Mouse (Mus musculus) limb, embryonic 14.5 days (tissue): Measurements from ENCODE around the gene Abhd17c. TPM values are rescaled to one million over a fixed set of nuclear protein-coding genes. Genes with fewer than 3 reads are reported as not detected.

Experiments
- ATAC-seq: fragments of 200-750 bp; cut with Nextera tagmentation; 2 replicates; pipeline ENCODE4 v1.8.0; 2017; ENCODE audit warnings: low read depth, moderate number of reproducible peaks, moderate TSS enrichment; ENCODE audit not compliant: low FRiP score
- DNase-seq: peaks from one replicate; pipeline ENCODE4 v3.0.0-alpha.2; 2015; ENCODE audit warnings: low spot score
- H3K27ac ChIP-seq: fragments of 300-500 bp; sonication (generic); replicated peaks from 2 replicates; pipeline ENCODE4 v1.5.1; 2014; ENCODE audit warnings: low read depth, mild to moderate bottlenecking, low read length, moderate library complexity, mixed read lengths
- H3K27me3 ChIP-seq: fragments of 300-500 bp; sonication (generic); 2 replicates; pipeline ENCODE4 v1.6.1; 2014; ENCODE audit warnings: low read length, mixed read lengths; ENCODE audit not compliant: control insufficient read depth, insufficient read depth
- H3K36me3 ChIP-seq: fragments of 300-500 bp; sonication (generic); 2 replicates; pipeline ENCODE4 v1.6.1; 2014; ENCODE audit warnings: mild to moderate bottlenecking, low read length, moderate library complexity, mixed read lengths; ENCODE audit not compliant: control insufficient read depth, insufficient read depth
- H3K4me1 ChIP-seq: fragments of 300-500 bp; sonication (generic); 2 replicates; pipeline ENCODE4 v1.6.1; 2014; ENCODE audit warnings: antibody characterized with exemption, low read length, mixed read lengths; ENCODE audit not compliant: control insufficient read depth, insufficient read depth
- H3K4me2 ChIP-seq: fragments of 300-500 bp; sonication (generic); replicated peaks from 2 replicates; pipeline ENCODE4 v1.6.1; 2014; ENCODE audit warnings: low read depth, mild to moderate bottlenecking, low read length, moderate library complexity; ENCODE audit not compliant: severe bottlenecking
- H3K4me3 ChIP-seq: fragments of 300-500 bp; sonication (generic); replicated peaks from 2 replicates; pipeline ENCODE4 v1.5.1; 2014; ENCODE audit warnings: low read length
- H3K9ac ChIP-seq: fragments of 300-500 bp; sonication (generic); 2 replicates; pipeline ENCODE4 v1.6.1; 2014; ENCODE audit warnings: mild to moderate bottlenecking, low read depth, low read length, moderate library complexity; ENCODE audit not compliant: severe bottlenecking
- H3K9me3 ChIP-seq: fragments of 300-500 bp; sonication (generic); 2 replicates; pipeline ENCODE4 v1.6.1; 2016; ENCODE audit warnings: low read length; ENCODE audit not compliant: control insufficient read depth
- POLR2A ChIP-seq: fragments of 200-500 bp; IDR thresholded peaks from 2 replicates; pipeline ENCODE4 v1.8.0; 2012; ENCODE audit warnings: inconsistent platforms, mild to moderate bottlenecking, moderate library complexity, borderline replicate concordance; ENCODE audit not compliant: insufficient read depth, insufficient read length; ENCODE audit errors: extremely low read depth
- WGBS: fragments of 180-500 bp; shearing (Covaris S2); extraction: QIAGEN DNeasy Blood & Tissue Kit; methylation state at CpG from one replicate; pipeline ENCODE4 v1.1.7; 2014; 5-methylcytosine and 5-hydroxymethylcytosine counted together
- polyA plus RNA-seq, 2 experiments: library from polyadenylated mRNA; depleted of rRNA in 1 of 2; stranded (reverse) in 1 of 2; unstranded in 1 of 2; fragments of >200 nt; fragmentation: Nextera tagmentation in 1 of 2; extraction: Ambion mirVana in 1 of 2; gene quantifications; 2 replicates each; pipeline versions ENCODE4 v1.2.1 to v1.2.3; 2012 to 2014

Gene Abhd17c
- polyA plus RNA-seq, 2 experiments, result 41.5 to 45.6 TPM

DNA sequence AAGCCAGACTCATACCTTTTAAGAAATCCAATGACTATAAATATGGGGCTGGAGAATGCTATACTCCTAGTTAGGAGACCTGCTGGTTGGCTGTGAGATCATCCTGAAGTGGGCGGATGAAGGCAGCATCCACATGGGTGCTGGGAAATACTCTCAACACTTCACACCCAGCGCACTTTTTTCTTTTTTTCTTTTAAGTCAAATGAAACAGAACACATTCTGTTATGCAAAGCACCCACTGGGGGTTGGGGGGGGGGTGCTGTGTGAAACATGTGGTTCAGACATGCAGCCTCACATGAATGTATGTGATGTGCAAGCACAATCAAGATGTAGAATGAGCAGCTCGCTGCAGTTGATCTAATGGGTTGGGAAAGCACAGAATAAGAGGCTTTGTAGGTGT, 2.8 kb downstream of the Abhd17c start:
- Histone ChIP-seq H3K9ac (no peak overlapping the region), H3K4me1 (peaks cover 23% of the 10 kb centered on the region), H3K4me2 (no peak overlapping the region), H3K27me3 (no peaks in the 10 kb centered on the region), H3K4me3 (no peak overlapping the region), H3K9me3 (no peaks in the 10 kb centered on the region), H3K27ac (no peak overlapping the region), H3K36me3 (no peaks in the 10 kb centered on the region)
- 87% methylated on average over 3 of the region's 3 CpGs for WGBS
- TF ChIP-seq POLR2A, result no peak
- DNase-seq (no peak), ATAC-seq (no peak)

- no peak overlapping the region for H3K9ac ChIP-seq
- H3K27me3 ChIP-seq, result no peaks in the 10 kb centered on the region
- no peak overlapping the region for H3K4me2 ChIP-seq
- no peak overlapping the region for H3K27ac ChIP-seq
- H3K36me3 ChIP-seq, result no peaks in the 10 kb centered on the region
- H3K4me1 ChIP-seq, result peaks cover 29% of the 10 kb centered on the region
- DNase-seq, result no peak
- no peaks in the 10 kb centered on the region for H3K9me3 ChIP-seq
- no peak overlapping the region for H3K4me3 ChIP-seq
- no peak for ATAC-seq
- 97% methylated on average over 1 of the region's 1 CpGs for WGBS
- TF ChIP-seq POLR2A, result no peak
Observed at GRCm38 (mm10) chr7:84147746-84148145, 3.9 kb downstream of the Abhd17c start.

DNA sequence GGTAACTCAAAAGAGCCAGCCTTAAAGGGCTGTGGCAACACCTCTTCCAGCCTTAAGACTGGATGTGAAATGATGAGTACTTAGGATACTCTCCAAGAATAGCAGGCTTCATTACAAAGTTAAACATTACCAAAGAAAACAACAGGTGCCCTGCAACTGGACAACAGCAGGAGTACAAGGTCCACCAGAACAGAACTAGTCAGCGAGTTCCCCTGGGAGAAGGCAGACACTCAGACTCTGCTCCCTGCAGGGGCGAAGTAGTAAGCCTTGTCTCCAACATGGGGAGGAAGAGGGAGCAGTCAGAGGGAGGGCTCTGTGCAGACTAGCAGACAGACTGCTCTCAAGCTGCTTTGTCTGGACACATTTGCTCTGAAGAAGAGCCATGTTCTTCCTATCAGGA, 6.1 kb downstream of the Abhd17c start:
- Histone ChIP-seq H3K9ac (no peak overlapping the region), H3K9me3 (no peaks in the 10 kb centered on the region), H3K27ac (no peak overlapping the region), H3K27me3 (no peaks in the 10 kb centered on the region), H3K4me3 (no peak overlapping the region), H3K36me3 (no peaks in the 10 kb centered on the region), H3K4me1 (peaks cover 31% of the 10 kb centered on the region), H3K4me2 (no peak overlapping the region)
- 69% methylated on average over 2 of the region's 2 CpGs for WGBS
- no peak for ATAC-seq
- no peak for TF ChIP-seq POLR2A
- DNase-seq, result no peak

GRCm38 (mm10) chr7:84142736-84143473, 8.8 kb downstream of the Abhd17c start:
- ATAC-seq (no peak), DNase-seq (no peak)
- 54% methylated on average over 7 of the region's 7 CpGs for WGBS
- H3K9ac ChIP-seq, result no peak overlapping the region
- H3K4me2 ChIP-seq, result no peak overlapping the region
- no peaks in the 10 kb centered on the region for H3K36me3 ChIP-seq
- H3K9me3 ChIP-seq, result no peaks in the 10 kb centered on the region
- H3K27ac ChIP-seq, result no peak overlapping the region
- TF ChIP-seq POLR2A, result no peak
- peaks cover 18% of the 10 kb centered on the region for H3K4me1 ChIP-seq
- no peak overlapping the region for H3K4me3 ChIP-seq
- no peaks in the 10 kb centered on the region for H3K27me3 ChIP-seq

- Histone ChIP-seq H3K27ac (no peak overlapping the region), H3K4me3 (no peak overlapping the region), H3K4me1 (peaks cover 18% of the 10 kb centered on the region), H3K27me3 (no peaks in the 10 kb centered on the region), H3K9ac (no peak overlapping the region), H3K9me3 (no peaks in the 10 kb centered on the region), H3K4me2 (no peak overlapping the region), H3K36me3 (no peaks in the 10 kb centered on the region)
- ATAC-seq (no peak), DNase-seq (no peak)
- 94% methylated on average over 4 of the region's 4 CpGs for WGBS
- TF ChIP-seq POLR2A, result no peak
Observed at GRCm38 (mm10) chr7:84142196-84142595, 9.5 kb downstream of the Abhd17c start.
